In genomic region chr11:8681356-8681755, GRCm38 (mm10) we compare ENCODE assay signal across 20 mouse cellular contexts. TPM values are rescaled to one million over a fixed set of nuclear protein-coding genes. Genes with fewer than 3 reads are reported as not detected.
DNase-seq lines count a peak whose midpoint lies in the region; ATAC-seq lines count a peak whose summit lies in the region.
"Had no signal": no experiment of that assay in that cellular context is flagged by ENCODE, and none has a peak within 500 bp of the region (broad histone marks: within the 10 kb centered on the region; RNA-seq: fewer than 3 reads in every experiment).

No protein-coding gene starts in this region.

- no peaks in the 10 kb centered on the region for H3K36me3 ChIP-seq in embryonic facial prominence, embryonic 13.5 days
- no peaks in the 10 kb centered on the region for H3K36me3 ChIP-seq in embryonic facial prominence, embryonic 10.5 days (replicated peaks)
- no peaks in the 10 kb centered on the region for H3K36me3 ChIP-seq in limb, embryonic 12.5 days
- H3K36me3 ChIP-seq in limb, embryonic 10.5 days: no peaks in the 10 kb centered on the region
- no peaks in the 10 kb centered on the region for H3K36me3 ChIP-seq in embryonic facial prominence, embryonic 14.5 days (ENCODE audit: control insufficient read depth, insufficient read depth, low read length)
- H3K36me3 ChIP-seq in intestine, embryonic 15.5 days: no peaks in the 10 kb centered on the region
- no peaks in the 10 kb centered on the region for H3K36me3 ChIP-seq in hindbrain, embryonic 11.5 days (ENCODE audit: control insufficient read depth, insufficient read depth, low read length)
- H3K36me3 ChIP-seq: heart, embryonic 12.5 days; liver, embryonic 13.5 days; neural tube, embryonic 12.5 days had no signal

- no peak overlapping the region for H3K4me3 ChIP-seq in embryonic facial prominence, embryonic 13.5 days
- H3K4me3 ChIP-seq in embryonic facial prominence, embryonic 10.5 days: no peak overlapping the region
- no peak overlapping the region for H3K4me3 ChIP-seq in limb, embryonic 12.5 days (replicated peaks)
- no peak overlapping the region for H3K4me3 ChIP-seq in limb, embryonic 10.5 days
- no peak overlapping the region for H3K4me3 ChIP-seq in embryonic facial prominence, embryonic 14.5 days (ENCODE audit: low read depth, low read length)
- no peak overlapping the region for H3K4me3 ChIP-seq in intestine, embryonic 15.5 days (replicated peaks)
- H3K4me3 ChIP-seq in hindbrain, embryonic 11.5 days (ENCODE audit: low read depth, low read length): no peak overlapping the region
- H3K4me3 ChIP-seq: gastrocnemius, adult 2 months; heart, embryonic 12.5 days; liver, embryonic 13.5 days; neural tube, embryonic 12.5 days had no signal

- H3K4me1 ChIP-seq in embryonic facial prominence, embryonic 13.5 days: peaks cover 18% of the 10 kb centered on the region
- H3K4me1 ChIP-seq in embryonic facial prominence, embryonic 10.5 days: peaks cover 12% of the 10 kb centered on the region
- H3K4me1 ChIP-seq in limb, embryonic 12.5 days (replicated peaks): peaks cover 19% of the 10 kb centered on the region
- H3K4me1 ChIP-seq in limb, embryonic 10.5 days: peaks cover 16% of the 10 kb centered on the region
- H3K4me1 ChIP-seq in embryonic facial prominence, embryonic 14.5 days (ENCODE audit: control insufficient read depth, insufficient read depth, low read length): peaks cover 16% of the 10 kb centered on the region
- H3K4me1 ChIP-seq in intestine, embryonic 15.5 days (replicated peaks): 0 out of 2 replicates have a peak, but pooled peaks cover 2% of the 10 kb centered on the region
- no peaks in the 10 kb centered on the region for H3K4me1 ChIP-seq in hindbrain, embryonic 11.5 days (replicated peaks; ENCODE audit: control insufficient read depth, insufficient read depth, low read length)
- H3K4me1 ChIP-seq: liver, embryonic 13.5 days; neural tube, embryonic 12.5 days had no signal

- no peaks in the 10 kb centered on the region for H3K27me3 ChIP-seq in embryonic facial prominence, embryonic 13.5 days
- peaks cover 6% of the 10 kb centered on the region; the same call in 1 of the 2 replicates for H3K27me3 ChIP-seq in embryonic facial prominence, embryonic 10.5 days (replicated peaks; ENCODE audit: low read depth, poor library complexity, severe bottlenecking)
- H3K27me3 ChIP-seq in limb, embryonic 12.5 days: no peaks in the 10 kb centered on the region
- no peaks in the 10 kb centered on the region for H3K27me3 ChIP-seq in limb, embryonic 10.5 days (ENCODE audit: low read depth, poor library complexity, severe bottlenecking)
- no peaks in the 10 kb centered on the region for H3K27me3 ChIP-seq in embryonic facial prominence, embryonic 14.5 days (replicated peaks; ENCODE audit: control insufficient read depth, insufficient read depth, low read length)
- H3K27me3 ChIP-seq in intestine, embryonic 15.5 days (replicated peaks): no peaks in the 10 kb centered on the region
- no peaks in the 10 kb centered on the region for H3K27me3 ChIP-seq in hindbrain, embryonic 11.5 days (ENCODE audit: control insufficient read depth, insufficient read depth, low read length)
- H3K27me3 ChIP-seq: heart, embryonic 12.5 days; liver, embryonic 13.5 days; neural tube, embryonic 12.5 days; Patski had no signal

- no peak for DNase-seq in embryonic facial prominence, embryonic 10.5 days (ENCODE audit: low spot score)
- no peak for DNase-seq in limb, embryonic 10.5 days (ENCODE audit: low spot score)
- DNase-seq in embryonic facial prominence, embryonic 14.5 days (ENCODE audit: low spot score): peak; percentile 91
- no peak for DNase-seq in testis, postnatal 14 days (ENCODE audit: low spot score)
- no peak for DNase-seq in hindbrain, embryonic 11.5 days (ENCODE audit: low spot score)
- DNase-seq: adrenal gland, adult 8-10 months; cerebellum, adult 9-11 months; gastrocnemius, adult 2 months; kidney, adult 2 months; kidney, postnatal 25 days; liver, embryonic 13.5 days; lung, postnatal 36 days; thymus, adult 2 months had no signal

- peak; percentile 49; the same call in 1 of the 2 replicates for ATAC-seq in embryonic facial prominence, embryonic 13.5 days (ENCODE audit: insufficient number of reproducible peaks, insufficient read depth, low FRiP score, low TSS enrichment, low read depth)
- no peak for ATAC-seq in limb, embryonic 12.5 days (ENCODE audit: insufficient number of reproducible peaks, insufficient read depth, low FRiP score, low TSS enrichment, low read depth)
- ATAC-seq in embryonic facial prominence, embryonic 14.5 days (ENCODE audit: low read depth): peak; percentile 56
- peak; percentile 60; the same call in 1 of the 2 replicates for ATAC-seq in intestine, embryonic 15.5 days
- ATAC-seq in hindbrain, embryonic 11.5 days (ENCODE audit: low FRiP score): no peak
- ATAC-seq: hindbrain, embryonic 16.5 days; Patski had no signal

- H3K27ac ChIP-seq in embryonic facial prominence, embryonic 13.5 days: peak overlapping the region; percentile 69
- no peak overlapping the region for H3K27ac ChIP-seq in embryonic facial prominence, embryonic 10.5 days (replicated peaks)
- H3K27ac ChIP-seq in limb, embryonic 12.5 days: 0 out of 2 replicates have a peak overlapping the region, but pooled peaks have one; percentile 36
- no peak overlapping the region for H3K27ac ChIP-seq in limb, embryonic 10.5 days
- peak overlapping the region; percentile 80 for H3K27ac ChIP-seq in embryonic facial prominence, embryonic 14.5 days (replicated peaks; ENCODE audit: low read depth, low read length)
- H3K27ac ChIP-seq in intestine, embryonic 15.5 days: peak overlapping the region; percentile 18; the same call in 1 of the 2 replicates
- H3K27ac ChIP-seq in hindbrain, embryonic 11.5 days (ENCODE audit: low read depth, low read length): no peak overlapping the region
- H3K27ac ChIP-seq: gastrocnemius, adult 2 months; liver, embryonic 13.5 days; neural tube, embryonic 12.5 days had no signal

- WGBS in embryonic facial prominence, embryonic 13.5 days: 40% methylated on average over 3 of the region's 3 CpGs
- 91% methylated on average over 3 of the region's 3 CpGs for WGBS in embryonic facial prominence, embryonic 10.5 days
- 85% methylated on average over 3 of the region's 3 CpGs for WGBS in limb, embryonic 12.5 days
- 92% methylated on average over 3 of the region's 3 CpGs for WGBS in limb, embryonic 10.5 days
- WGBS in embryonic facial prominence, embryonic 14.5 days: 45% methylated on average over 3 of the region's 3 CpGs
- WGBS in intestine, embryonic 15.5 days: 64% methylated on average over 3 of the region's 3 CpGs
- WGBS in hindbrain, embryonic 11.5 days: 85% methylated on average over 3 of the region's 3 CpGs

- no peak overlapping the region for H3K9ac ChIP-seq in embryonic facial prominence, embryonic 13.5 days
- H3K9ac ChIP-seq in limb, embryonic 12.5 days (replicated peaks): no peak overlapping the region
- H3K9ac ChIP-seq in embryonic facial prominence, embryonic 14.5 days (ENCODE audit: low read depth, low read length): no peak overlapping the region
- no peak overlapping the region for H3K9ac ChIP-seq in intestine, embryonic 15.5 days
- H3K9ac ChIP-seq in hindbrain, embryonic 11.5 days (ENCODE audit: low read depth, low read length): no peak overlapping the region
- H3K9ac ChIP-seq: heart, embryonic 12.5 days; liver, embryonic 13.5 days; neural tube, embryonic 12.5 days had no signal

- no peak overlapping the region for H3K4me2 ChIP-seq in embryonic facial prominence, embryonic 13.5 days
- H3K4me2 ChIP-seq in limb, embryonic 12.5 days: no peak overlapping the region
- peak overlapping the region; percentile 27; the same call in 1 of the 2 replicates for H3K4me2 ChIP-seq in embryonic facial prominence, embryonic 14.5 days (ENCODE audit: low read depth, low read length)
- H3K4me2 ChIP-seq in intestine, embryonic 15.5 days (replicated peaks): no peak overlapping the region
- no peak overlapping the region for H3K4me2 ChIP-seq in hindbrain, embryonic 11.5 days (replicated peaks; ENCODE audit: low read depth, low read length)
- H3K4me2 ChIP-seq: heart, embryonic 12.5 days; liver, embryonic 13.5 days; neural tube, embryonic 12.5 days had no signal

- no peaks in the 10 kb centered on the region for H3K9me3 ChIP-seq in embryonic facial prominence, embryonic 13.5 days
- no peaks in the 10 kb centered on the region for H3K9me3 ChIP-seq in embryonic facial prominence, embryonic 10.5 days
- no peaks in the 10 kb centered on the region for H3K9me3 ChIP-seq in limb, embryonic 12.5 days
- H3K9me3 ChIP-seq in limb, embryonic 10.5 days (replicated peaks): no peaks in the 10 kb centered on the region
- H3K9me3 ChIP-seq in embryonic facial prominence, embryonic 14.5 days (ENCODE audit: control insufficient read depth, low read length): no peaks in the 10 kb centered on the region
- no peaks in the 10 kb centered on the region for H3K9me3 ChIP-seq in intestine, embryonic 15.5 days
- no peaks in the 10 kb centered on the region for H3K9me3 ChIP-seq in hindbrain, embryonic 11.5 days (ENCODE audit: control insufficient read depth, low read length)
- H3K9me3 ChIP-seq: heart, embryonic 12.5 days; liver, embryonic 13.5 days; neural tube, embryonic 12.5 days had no signal

RNA-seq across cellular contexts. Expression of gene Tns3, which starts 17.0 kb away (rescaled TPM):
- polyA plus RNA-seq in embryonic facial prominence, embryonic 13.5 days (2015; fragmentation: Nextera tagmentation; extraction: Ambion mirVana): 35.0 and 35.5 TPM in 2 replicates
- polyA plus RNA-seq in embryonic facial prominence, embryonic 10.5 days (2016; fragmentation: Nextera tagmentation; extraction: Ambion mirVana): 20.2 and 23.4 TPM in 2 replicates
- polyA plus RNA-seq in limb, embryonic 12.5 days (2016; fragmentation: Nextera tagmentation; extraction: Ambion mirVana): 49.6 and 51.9 TPM in 2 replicates
- 28.2 and 35.6 TPM in 2 replicates for polyA plus RNA-seq in limb, embryonic 10.5 days (2016; fragmentation: Nextera tagmentation; extraction: Ambion mirVana)
- 19.3 and 20.5 TPM in 2 replicates for polyA plus RNA-seq in embryonic facial prominence, embryonic 14.5 days (2014; fragmentation: Nextera tagmentation; extraction: Ambion mirVana)
- polyA plus RNA-seq in intestine, embryonic 15.5 days (2015; fragmentation: Nextera tagmentation; extraction: Ambion mirVana): 21.1 and 22.9 TPM in 2 replicates
- polyA plus RNA-seq in hindbrain, embryonic 11.5 days (2014; fragmentation: Nextera tagmentation; extraction: Ambion mirVana): 7.0 and 9.5 TPM in 2 replicates

Comparison
In these comparisons a context has a peak if more than half of its experiments do, and no peak if none do; other contexts are left out.
1. H3K27ac ChIP-seq: peak in embryonic facial prominence, embryonic 13.5 days (single experiment), limb, embryonic 12.5 days (single experiment), embryonic facial prominence, embryonic 14.5 days (single experiment) and intestine, embryonic 15.5 days (single experiment); none in embryonic facial prominence, embryonic 10.5 days (single experiment), limb, embryonic 10.5 days (single experiment) and hindbrain, embryonic 11.5 days (single experiment).
2. ATAC-seq: peak in embryonic facial prominence, embryonic 13.5 days (single experiment), embryonic facial prominence, embryonic 14.5 days (single experiment) and intestine, embryonic 15.5 days (single experiment); none in limb, embryonic 12.5 days (single experiment) and hindbrain, embryonic 11.5 days (single experiment).